Mouse (Mus musculus) left cerebral cortex, adult 8-10 months (tissue): Measurements from ENCODE around the gene Ctcfl. TPM values are rescaled to one million over a fixed set of nuclear protein-coding genes. Genes with fewer than 3 reads are reported as not detected.

Experiments used
- DNase-seq, 2 experiments: peaks; one replicate each; pipeline ENCODE4 v3.0.0; 2022; ENCODE audit warnings: low spot score in 2 of 2
- total RNA-seq, 4 experiments: library from RNA; stranded (reverse); gene quantifications; 2 replicates each; pipeline ENCODE4 v1.2.4; 2022

The Ctcfl gene
- total RNA-seq, 4 experiments from 2014 or later = 0.21 TPM; not detected in 3

DNA sequence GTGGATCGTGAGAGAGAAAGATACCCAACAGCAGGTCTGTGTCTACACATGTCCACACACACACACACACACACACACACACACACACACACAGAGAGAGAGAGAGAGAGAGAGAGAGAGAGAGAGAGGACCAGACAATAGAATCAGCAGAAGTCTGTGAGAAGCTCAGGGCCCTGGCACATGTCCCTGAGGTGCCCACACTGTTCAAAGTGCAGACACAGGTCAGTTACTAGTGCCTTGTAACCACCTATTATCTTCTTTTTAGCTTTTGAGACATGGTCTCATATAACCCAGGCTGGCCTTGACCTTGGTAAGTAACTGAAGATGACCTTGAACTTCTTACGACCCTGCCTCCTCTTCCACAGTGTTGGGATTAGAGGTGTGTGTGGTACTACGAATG lies 70.1 kb downstream of the Ctcfl start:
- no peak for DNase-seq

DNA sequence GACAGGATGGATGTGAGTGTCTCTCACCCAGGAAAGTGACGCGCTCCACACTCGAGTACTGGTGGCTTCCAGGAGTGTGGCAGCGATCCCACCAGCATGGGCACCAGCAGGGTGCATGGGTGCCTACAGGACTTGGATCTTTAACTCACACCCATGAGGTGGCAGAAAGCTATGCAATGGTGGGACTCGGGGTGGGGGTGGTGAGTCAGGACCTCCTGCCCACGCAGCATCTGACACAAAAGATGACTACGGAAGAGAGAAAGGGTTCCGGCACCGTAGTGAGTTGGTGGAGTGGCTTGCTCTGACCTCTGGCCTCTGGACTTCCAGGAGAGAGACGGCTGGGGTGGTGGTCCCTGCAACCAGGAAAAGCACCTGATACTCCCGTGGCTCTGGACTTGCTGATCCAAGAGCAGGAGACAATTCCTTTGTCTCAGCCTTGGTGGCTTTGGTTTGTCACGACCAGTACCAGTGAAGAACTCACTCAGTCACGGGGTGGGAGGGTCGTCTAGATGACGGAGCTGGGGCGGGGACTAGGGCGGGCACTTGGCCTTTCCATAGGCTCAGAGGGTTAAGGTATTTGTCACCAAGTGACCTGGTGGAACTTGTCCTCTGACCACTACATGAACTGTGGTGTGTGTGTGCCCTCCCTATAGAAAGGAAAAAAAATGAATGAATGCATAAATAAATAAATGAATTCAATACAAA lies 71.1 kb downstream of the Ctcfl start:
- DNase-seq = no peak

DNA sequence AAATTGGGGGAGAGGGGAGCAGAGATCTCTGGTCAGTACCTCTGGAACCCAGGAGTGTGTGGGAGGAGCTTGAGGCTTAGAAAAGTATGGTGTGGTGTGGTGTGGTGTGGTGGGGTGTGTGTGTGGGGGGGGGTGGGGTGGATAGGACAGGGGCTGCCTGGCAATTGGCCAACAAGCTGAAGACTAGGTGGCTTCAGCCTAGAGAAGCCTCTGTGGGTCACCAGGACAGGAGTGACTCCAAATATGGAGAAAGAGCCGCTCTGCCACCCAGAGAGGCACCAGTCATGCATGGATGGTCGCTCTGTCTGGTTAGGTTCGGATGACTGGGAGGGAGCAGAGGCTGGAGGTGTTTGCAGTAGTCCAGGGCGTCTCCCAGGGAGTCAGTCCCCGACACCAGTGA lies 71.9 kb downstream of the Ctcfl start:
- no peak for DNase-seq

DNA sequence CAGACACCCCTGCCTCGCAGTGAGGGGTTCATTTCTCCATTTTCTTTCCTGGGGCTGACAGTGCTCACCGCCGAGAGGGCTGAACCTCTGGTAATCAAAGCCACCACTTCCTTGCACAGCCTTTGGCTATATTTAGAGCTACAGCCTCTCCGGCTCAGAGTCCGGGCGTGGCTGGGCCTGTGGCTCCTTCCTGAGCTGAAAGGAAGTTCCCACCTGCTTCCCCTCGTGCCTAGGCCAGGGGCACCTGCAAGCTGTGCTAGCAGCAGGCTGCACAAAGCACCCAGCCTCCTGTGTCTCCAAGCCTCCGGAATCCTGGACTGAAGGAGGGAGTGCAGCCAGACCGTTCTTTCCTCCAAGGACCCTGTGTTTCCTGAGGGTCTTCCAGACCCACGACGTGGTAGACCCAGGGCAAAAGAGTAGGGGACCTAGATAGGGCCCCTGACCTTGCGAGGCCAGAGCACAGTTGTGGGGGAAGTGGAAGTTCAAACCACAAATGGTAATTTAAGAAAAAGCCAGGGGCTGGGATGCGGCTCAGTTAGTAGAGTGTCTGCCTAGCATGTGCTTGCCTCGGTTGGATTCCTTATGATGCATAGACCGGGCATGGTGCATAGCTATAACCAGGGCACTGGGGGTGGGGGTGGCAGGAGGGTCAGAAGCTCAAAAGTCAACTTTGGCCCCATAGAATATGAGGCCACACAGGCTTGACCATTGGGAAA lies 72.6 kb downstream of the Ctcfl start:
- DNase-seq = no peak

DNA sequence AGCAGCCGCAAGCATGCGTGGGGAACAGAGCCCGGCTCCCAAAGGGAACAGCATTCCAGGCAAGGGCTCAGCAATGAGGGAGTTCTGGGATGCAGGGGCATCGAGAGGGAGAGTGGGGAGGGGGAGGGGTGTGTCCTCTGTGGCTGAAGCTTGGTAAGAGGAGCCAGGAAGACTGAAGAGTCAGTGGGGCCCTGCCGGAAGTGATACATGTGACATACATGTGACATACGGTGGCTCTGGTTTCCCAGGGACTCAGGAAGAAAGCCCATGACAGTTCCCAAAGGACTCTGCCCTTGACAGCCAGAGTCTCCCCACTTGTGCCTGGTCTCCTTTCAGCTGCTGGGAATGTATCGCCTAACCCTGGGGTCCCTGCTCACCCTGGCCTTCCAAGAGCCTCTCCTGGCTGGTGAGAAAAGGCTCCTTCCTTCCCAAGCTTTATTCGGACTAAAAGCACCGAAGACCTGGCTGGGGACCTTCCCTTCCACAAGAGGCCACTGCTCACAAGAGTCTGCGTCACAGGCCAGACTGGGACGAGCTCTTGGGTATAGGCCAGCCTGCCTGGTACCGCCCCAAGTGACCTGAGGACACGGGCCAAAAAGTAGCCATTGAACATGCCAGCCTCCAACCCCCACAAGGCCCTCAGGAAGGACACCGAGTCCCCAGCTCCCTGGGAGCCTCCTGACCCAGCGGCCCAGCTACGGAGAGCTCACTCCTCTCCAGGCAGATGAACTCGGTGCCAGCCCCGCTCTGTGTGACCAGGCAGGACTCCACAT lies 74.9 kb downstream of the Ctcfl start:
- DNase-seq = no peak

Other genes with a start within 250 kb of the Ctcfl start
- gene Bmp7, start 179.2 kb downstream of the Ctcfl start, total RNA-seq = 10 to 100 TPM; 13.4 to 14.3 (median 13.9) TPM
- gene Spo11, start 141.8 kb downstream of the Ctcfl start, total RNA-seq = under 1 TPM; 0.32 to 0.59 (median 0.41) TPM
- 10 to 100 TPM; 56.9 to 63.1 (median 62.1) TPM for gene Rae1, start 119.4 kb downstream of the Ctcfl start, total RNA-seq
- gene Rbm38, start 99.0 kb downstream of the Ctcfl start, total RNA-seq = 1 to 10 TPM; 2.9 to 5.2 (median 3.6) TPM
- under 1 TPM in 1 of 4 experiments, not detected in 3; 0.11 TPM for gene Pck1, start 33.5 kb upstream of the Ctcfl start, total RNA-seq
- gene Zbp1, start 99.4 kb upstream of the Ctcfl start, total RNA-seq = 1 to 10 TPM in 2 of 4 experiments, not detected in 2; 1.4 to 1.7 TPM
- gene Pmepa1, start 157.0 kb upstream of the Ctcfl start, total RNA-seq = 10 to 100 TPM; 34.3 to 67.8 (median 49.6) TPM